Mouse (Mus musculus): ENCODE results near the gene Sox1.
A peak's percentile ranks its signal among the peaks of the same experiment; 100 is the strongest.

Gene Sox1

GRCm38 (mm10) chr8:12389116-12389471 lies 6.0 kb upstream of the Sox1 start:
- no peak for DNase-seq (ENCODE audit: low read depth, low spot score)

DNA sequence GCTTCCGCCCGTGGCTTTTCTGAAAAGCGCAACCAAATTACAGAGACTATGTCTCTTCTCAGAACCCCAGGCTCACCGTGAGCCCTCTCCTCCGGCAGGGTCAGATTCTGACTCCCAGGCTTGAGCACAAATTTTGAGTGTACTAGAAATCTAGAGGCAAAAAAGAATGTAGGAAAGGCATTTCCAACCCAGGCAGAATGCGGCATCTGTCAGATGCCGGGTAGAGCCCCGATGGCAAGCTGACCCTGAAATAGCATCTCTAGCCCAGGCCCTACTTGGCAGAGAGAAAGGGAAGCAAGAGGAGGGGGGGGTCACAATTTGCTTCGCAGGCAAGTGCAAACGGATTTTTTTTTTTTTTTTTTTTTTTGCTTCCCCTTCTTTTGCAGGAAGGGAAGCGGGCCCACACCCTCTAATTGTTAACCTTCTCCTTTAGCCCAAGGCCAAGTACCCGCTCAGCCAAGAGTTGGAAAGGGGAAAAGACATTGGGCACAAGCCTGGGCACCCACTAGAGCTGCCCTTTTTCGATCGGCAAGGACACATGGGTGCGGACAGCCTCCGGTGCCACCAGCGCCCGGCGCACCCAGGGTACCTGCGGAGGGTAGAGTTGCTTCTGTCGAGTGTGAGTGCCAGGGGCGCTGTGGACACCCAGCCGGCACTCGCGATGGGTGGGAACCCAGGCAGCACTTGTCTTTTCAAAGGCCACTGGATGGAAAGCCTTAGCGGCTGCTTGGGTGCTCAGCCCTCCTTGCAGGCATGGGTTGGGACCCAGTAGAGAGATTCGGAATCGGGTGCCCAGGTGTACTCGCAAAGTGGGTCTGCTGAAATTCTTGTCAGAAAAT lies 5.1 kb upstream of the Sox1 start:
- no peak for DNase-seq (ENCODE audit: low read depth, low spot score)

GRCm38 (mm10) chr8:12390640-12391365 lies 4.3 kb upstream of the Sox1 start:
- no peak for DNase-seq (ENCODE audit: low read depth, low spot score)

DNA sequence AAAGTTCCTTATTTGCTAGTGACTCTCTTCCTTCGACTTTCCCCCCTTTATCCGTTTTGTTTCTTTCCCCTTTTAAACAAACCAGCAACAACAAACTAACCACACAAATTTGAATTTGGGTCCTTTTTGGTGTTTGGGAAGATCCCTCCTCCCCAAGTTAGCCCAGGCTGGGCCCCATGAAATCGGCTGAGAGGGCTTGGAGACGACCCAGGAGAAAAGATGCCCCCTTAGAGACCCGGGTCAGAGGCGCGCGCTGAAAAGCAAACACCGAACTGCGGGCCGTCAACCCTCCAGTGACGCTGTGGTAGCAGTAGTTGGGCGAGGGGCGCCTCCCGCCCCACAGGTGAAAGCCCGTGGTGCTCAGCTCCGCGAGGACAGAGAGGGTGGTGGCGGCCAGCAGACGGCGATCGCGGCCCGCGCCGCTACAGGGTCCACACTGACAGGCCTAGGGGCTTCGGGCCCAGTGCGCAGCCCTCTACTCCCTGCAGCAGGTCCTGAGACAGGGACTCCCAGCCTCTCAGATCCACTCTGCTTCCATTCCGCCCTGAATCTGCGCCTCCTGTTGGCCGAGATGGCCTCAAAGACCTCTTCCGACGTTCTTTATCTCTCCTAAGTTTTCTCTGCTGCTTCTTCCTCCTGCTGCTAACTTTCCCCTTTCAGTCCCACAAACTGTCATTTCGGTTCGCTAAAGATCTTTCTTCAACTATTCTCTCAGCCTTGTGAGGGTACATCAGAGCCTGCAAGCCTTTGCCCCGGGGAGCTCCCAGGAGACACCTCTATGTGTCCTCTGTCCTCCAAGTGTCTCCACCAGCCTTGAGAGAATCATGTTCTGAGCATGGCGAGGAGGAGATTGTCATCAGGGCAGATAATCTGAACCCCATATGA lies 3.5 kb upstream of the Sox1 start:
- no peak for DNase-seq (ENCODE audit: low read depth, low spot score)

DNA sequence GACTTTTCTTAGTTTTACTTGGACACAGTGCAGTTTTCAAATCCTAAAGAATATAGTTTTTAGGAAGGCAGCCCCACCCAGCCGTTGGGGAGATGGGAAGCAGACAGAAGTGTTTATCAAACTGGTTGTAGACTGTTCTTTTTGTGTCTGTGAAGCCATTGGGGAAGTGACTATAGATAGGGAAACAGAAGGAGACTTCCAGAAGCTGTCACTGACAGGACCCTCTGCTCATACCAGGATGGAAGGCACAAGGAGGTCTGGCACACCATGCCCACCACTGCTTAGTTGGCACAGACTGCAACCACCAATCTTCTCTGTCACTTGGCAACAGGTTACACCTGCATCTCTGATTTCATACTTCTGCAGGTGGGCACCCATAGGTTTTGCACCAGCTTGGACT lies 2.3 kb upstream of the Sox1 start:
- DNase-seq (ENCODE audit: low read depth, low spot score): no peak

DNA sequence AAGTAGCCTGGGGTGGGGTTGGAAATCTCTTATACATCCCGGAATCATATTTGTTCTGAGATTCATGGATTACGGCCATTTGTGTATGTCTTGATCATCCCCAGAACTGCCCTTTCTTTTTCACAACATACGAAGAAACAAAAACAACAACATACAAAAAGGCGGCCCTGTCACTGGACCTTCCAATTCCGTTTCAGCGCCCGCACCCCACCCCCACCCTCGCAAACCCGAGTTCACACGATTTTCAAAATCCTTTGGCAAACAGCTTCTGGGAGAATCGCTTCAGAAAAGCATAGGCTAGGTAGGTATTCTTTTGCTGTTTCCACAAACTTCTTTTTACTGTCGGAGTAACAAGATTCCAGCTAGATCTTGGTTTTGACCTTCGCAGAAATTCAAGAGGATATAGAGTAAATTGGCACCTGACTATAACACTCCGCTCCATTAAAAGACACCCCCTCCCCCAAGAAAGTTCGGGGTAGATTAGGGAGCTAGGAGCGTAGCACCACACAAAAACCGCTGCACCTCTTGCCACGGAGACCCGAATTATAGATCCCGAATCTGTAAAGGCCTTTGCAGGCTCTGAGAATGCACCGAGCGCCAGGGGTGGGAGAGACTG lies 602 bp upstream of the Sox1 start:
- DNase-seq (ENCODE audit: low read depth, low spot score): no peak

GRCm38 (mm10) chr8:12396501-12397345 lies 1.6 kb downstream of the Sox1 start:
- DNase-seq (ENCODE audit: low read depth, low spot score): no peak

- no peak for DNase-seq (ENCODE audit: low read depth, low spot score)
These were observed 2.3 kb downstream of the Sox1 start for GRCm38 (mm10) chr8:12397346-12397925.

DNA sequence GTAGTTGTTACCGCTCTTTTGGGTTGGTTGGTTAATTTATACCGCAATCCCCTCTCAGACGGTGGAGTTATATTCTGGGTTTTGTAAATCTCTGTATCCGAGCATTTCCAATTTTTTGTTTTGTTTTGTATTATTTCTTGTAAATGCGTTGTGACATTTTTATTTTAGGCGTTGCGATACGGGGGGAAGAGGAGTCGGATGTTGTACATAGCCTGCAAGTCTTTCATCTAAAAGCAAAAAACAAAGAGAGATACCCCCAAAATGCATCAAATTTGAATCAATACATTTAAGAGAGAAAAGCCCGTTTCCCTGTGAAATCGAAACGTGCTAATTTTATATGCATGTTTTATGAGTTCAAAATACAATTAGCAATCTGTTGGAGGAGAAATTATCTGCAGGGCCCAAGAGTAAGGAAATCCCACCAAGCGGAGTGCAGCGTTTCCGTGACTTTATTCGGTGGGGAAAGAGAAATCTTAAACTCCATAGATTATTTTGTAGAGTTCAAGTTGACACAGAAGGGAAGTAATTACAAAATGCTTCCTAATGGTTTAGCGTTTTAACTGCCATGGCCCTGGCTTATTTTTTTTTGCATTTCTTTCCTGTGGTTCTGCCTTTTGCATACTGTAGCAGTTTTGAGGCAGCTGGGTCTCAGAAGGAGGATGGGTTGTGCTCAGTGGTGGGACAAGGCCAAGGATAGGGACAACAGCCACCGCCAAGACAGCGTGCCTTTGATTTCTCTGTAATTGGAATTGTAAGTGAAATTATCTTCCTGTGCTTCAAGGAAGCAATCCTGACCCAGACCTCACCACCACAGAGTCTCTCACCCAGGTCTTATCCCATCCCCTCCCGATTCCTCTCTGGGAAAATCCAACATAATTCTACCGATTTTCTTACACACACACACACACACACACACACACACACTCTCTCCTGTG lies 3.2 kb downstream of the Sox1 start:
- DNase-seq (ENCODE audit: low read depth, low spot score): no peak

DNA sequence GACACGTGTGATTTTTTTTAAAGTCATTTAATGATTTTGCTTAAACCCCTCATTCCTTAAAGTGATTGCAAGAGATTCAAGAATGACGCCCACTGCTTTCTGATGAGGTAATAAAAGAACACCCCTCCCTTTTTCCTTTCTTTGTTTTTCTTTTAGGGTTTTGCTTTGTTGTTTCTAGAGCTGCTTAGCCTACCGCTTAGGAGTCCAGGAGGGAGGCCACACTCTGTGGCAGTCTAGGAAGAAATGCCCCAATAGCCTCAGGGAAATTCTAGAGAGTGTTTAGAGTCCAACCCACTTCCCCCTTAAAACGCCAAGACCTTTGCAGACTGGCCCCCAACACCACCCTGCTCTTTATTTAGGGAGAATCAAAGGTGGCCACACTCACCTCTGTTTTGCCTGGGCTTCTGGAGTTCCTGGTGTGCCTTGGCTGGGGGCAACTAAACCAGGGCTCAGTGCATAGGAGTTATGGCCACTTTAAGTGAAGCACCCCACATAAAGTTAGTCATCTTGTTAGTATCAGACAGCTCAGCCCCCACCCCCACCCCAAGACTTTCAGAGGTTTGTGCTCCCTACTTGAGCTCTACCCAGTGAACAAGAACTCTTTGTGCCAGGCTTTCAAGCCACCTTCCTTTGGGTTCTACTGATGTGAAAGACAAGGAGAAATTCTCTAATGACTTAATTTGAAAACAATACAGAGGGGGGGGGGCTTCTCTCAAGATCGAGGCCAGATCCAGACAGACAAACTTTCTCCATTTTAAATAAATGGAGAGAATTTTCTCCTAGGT lies 4.5 kb downstream of the Sox1 start:
- no peak for DNase-seq (ENCODE audit: low read depth, low spot score)

DNA sequence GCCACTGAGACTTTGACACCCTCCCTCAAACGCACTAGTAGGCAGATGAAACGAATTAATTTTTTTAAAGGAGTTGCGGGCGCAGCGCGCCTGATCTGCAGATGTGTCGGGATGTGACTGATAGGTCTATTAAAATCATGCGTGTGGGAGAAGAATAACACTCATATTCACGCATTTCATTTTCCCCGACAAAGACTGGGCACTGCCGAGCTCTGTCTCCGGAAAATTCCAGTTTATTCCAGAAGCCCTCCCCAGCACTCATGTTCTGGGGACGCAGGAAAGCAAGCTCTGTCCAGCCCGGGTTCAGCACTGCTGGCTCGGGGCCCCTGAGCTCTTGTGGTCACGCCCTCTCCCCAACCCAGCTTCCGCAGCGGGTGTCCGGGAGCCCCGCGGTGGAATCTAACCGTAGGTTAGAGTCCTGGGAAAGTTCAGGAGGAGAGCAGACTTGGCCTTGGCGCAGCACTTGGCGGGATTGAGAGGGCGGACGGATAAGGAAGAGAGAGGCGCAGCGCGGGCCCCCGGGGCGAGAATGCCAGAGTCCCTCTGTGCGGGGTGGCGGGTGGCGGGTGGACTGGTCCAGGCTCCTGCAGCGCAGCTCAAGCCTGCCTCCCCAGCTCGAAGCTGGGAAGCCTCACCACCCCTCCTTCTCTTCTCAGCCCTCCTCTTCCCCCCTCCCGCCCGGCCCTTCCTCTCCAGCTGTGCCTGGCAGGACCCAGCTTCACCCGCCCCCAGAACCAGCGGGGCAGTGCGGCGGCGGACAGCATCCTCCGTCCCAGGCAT lies 5.7 kb downstream of the Sox1 start:
- no peak for DNase-seq (ENCODE audit: low read depth, low spot score)

DNA sequence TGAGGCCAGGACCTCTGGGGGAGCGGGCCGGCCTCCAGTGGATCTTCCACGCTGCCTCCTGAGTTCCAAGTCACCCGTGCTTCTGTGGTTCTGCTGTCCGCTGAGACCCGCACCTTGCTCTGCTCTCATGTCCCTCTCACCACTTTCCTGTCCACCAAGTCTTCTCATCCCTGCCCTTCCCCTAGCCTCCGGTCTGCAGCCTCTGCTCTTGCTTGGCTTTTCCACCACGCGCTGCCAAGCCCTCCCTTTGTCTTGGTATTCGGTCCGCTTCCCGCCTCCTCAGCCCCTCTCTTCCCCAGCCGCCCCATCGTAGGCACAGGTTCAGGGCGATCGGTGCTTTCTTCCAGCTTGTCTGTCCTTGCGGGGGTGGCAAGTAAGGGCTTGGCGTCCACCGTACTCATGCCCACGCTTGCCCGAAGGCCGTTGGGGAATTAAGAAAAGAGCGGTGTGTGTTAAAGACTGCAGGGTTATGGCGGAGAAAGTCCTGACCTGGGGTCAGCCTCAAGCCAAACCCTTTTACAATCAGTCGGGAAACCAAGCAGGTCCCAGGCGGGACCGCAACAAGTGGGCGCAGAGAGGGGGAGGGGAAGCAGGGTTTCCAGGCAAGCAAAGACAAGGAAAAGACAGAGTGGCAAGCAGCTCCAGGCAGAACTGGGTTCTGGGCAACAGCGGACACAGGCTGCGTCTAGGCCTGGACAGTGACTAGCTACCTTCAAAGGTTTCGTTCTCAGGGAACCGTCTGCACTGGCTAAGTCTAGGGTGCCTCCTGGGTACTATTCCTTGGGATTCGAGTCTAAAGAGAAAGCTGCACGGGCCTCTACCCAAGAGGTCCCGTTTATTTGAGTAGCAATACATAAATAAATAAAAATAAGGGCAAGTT lies 6.5 kb downstream of the Sox1 start:
- no peak for DNase-seq (ENCODE audit: low read depth, low spot score)

GRCm38 (mm10) chr8:12402709-12403108 lies 7.6 kb downstream of the Sox1 start:
- no peak for DNase-seq (ENCODE audit: low read depth, low spot score)

DNA sequence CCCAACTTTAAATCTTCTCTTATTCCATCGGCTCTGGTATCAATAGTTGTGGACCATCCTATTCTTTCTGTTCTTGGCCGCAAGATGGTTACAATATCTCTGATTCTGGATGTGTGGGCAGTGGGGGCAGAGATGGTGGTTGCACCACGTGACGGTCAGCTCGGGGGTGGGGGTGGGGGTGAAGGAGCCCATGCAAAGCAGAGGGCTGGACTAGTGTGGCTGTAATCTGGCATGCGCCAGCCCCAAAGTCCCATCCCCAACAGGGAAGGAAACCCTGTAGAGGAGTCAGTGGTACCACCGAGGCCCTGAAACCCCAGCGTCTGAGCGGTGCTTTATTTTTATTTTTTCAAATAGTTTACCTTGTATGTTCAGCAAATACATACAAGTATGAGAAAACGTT lies 12.9 kb downstream of the Sox1 start:
- no peak for DNase-seq (ENCODE audit: low read depth, low spot score)

GRCm38 (mm10) chr8:12409976-12410375 lies 14.9 kb downstream of the Sox1 start:
- no peak for DNase-seq (ENCODE audit: low read depth, low spot score)

- DNase-seq (ENCODE audit: low read depth, low spot score): no peak
These were observed 22.0 kb downstream of the Sox1 start for GRCm38 (mm10) chr8:12417056-12417455.

GRCm38 (mm10) chr8:12420537-12420936 lies 25.4 kb downstream of the Sox1 start:
- peak; percentile 61 for DNase-seq (ENCODE audit: low read depth, low spot score)

All from A20 (cell line).